Mouse (Mus musculus): ENCODE measurements at regions not wholly inside any gene's neighbourhood (a gene's known extent, or its start where the extent isn't known, plus 50 kb on each side); places are given as distances from the start of the nearest gene placed in this dataset.
"Not testable (repeated sequence)": the region's sequence is repeated elsewhere in the genome, so short reads cannot be mapped to it uniquely, and the experiment has no call there.

DNA sequence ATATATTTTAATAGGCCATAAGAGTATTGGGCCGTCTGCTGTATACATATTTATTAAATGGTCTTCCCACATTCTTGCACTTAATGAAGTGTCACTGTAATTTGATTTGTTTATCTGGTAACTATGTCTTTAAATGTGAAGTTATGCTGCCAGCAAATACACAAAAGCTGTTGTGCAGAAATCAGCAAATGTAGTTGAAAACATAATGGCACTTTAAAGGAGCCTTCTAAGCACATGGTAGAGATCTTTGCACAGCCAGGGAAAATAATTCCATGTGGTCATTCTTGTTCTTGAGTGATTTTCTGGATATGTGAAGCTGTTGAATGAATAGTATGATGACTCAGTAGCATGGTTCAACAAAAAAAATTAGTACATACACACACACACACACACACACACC, 164.4 kb upstream of the Meox2 start:
- no peak for DNase-seq

DNA sequence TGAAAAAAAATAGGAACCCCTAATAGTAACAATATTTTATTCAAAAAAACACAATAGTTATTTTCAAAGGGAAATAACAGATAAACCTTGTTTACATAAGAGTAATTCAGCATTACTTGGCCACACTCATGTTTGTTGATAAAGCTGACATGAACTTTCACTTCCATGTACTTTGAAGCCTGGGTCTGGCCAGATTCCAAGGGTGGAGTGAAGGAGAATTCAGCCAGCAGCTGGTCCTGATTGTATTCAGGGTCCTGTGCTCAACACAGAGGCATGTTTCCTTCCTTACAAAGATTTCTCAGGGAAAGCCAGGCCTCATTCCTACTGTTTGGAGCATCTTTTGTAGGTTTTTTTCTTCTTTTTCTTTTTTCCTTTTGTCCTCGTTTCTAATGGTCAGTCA, 162.4 kb upstream of the Meox2 start:
- no peak for DNase-seq

GRCm38 (mm10) chr12:36947902-36948301, 160.4 kb upstream of the Meox2 start:
- no peak for DNase-seq

- no peak for DNase-seq
Measured at GRCm38 (mm10) chr12:36949096-36949738, 159.1 kb upstream of the Meox2 start.

GRCm38 (mm10) chr12:36974432-36975094, 133.8 kb upstream of the Meox2 start:
- DNase-seq: no peak

DNA sequence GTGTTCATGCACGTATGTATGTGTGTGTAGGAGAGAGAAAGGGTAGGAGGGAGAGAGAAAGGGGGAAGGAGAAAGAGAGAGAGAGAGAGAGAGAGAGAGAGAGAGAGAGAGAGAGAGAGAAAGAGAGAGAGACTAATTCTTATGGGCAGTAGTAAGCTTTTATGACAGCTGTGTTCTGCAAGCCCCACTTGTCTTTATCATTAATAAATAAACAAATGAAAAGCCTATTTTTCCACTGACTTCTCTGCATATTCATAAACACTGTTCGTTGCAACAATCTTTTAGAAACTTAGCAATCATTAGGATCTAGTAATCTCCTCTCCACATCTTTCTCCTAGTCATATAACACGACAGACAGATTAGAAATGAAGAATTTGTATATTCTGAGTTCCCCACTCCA, 131.2 kb upstream of the Meox2 start:
- no peak for DNase-seq

DNA sequence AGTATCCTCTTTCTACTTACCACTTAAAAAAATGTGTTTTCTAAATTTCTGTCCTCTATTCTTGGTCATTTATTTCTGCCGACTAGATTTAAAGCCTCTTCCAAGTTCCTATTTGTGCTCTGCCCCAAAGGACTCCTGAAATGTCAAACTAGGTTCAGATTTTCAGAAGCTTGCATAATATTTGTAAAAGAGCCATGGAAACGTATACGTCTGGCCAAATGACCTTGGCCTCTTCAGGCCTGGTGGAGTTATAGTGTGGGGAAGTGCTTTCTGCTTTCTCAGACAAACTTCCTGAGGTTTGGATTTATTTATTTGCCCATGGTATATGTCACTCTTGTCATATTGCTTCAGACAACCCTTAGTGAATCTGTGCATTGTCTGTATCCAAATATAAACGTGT, 117.2 kb upstream of the Meox2 start:
- DNase-seq: no peak

DNA sequence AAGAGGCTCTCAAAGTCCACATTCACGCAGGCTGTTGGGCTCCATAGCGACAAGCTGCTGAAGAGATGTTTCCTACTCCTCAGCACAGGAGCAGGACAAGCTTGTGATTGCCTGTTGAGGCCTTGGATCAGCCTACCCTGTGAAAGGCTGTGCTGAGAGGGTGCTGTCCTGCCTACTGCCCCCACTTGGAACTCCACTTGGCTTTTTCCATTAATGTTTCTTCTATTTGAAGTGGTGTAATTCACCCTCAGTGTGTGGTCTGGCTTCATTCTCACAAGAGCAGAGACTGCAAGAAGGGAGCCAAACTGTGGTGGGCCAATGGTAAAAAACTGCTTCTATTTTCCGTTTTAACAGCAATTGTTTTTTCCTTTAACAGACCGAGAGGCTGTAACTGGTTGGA, 116.4 kb upstream of the Meox2 start:
- no peak for DNase-seq

DNA sequence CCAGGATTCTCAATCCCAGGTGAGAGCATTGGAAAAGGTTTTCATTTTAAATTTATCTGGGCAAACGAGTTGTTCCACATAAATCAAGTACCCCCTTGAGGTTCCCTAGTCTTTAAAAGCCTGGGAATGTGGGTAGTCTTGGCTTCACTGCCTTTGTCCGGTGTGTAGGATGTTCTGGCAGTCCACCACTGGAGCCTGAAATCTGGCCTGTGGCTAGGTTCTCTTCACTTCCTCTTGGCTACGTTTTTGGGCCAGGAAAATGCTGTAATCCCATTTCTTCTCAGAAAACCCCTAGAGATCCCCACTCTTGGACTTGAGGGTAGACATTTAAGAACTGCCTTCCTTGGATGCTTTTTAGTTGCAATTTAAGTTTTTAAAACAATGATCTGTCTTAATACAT, 106.9 kb upstream of the Meox2 start:
- no peak for DNase-seq

DNA sequence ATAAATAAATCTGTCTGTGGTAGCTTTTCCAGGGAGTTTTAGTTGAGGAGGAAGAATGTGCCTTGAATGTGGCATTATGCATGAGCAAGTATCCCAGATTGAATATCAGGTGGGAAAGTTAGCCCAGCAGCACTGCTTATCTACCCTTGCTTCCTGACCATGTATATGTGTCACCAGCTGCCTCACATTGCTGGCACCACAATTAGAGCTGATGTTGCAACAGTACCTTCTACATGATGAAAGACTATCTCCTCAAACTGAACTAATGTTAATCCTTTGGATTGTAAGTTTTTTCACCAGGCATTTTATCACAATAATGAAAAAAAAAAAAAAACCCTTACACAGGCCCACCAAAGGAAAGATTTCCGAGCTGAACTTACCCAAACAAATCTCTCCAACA, 103.1 kb upstream of the Meox2 start:
- DNase-seq: no peak

DNA sequence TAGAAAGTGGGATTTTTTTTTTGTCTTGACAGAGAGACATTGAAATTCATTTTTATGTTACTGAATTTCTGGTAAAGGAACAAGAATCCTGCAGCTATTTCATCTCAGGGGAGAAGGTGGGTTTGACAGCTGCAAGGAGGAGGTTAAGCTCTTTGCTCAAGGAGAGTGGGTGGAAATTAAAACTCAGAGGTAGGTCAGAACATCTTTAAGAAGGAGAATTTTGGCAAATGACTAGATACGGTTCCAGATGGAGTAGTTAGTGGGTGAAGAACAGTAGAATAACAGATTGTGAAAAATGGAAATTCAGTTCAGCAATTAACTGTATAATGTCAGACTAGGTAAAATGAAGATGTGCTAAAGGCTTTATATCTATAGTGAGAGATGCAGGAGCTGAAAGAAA, 98.0 kb upstream of the Meox2 start:
- DNase-seq: no peak

DNA sequence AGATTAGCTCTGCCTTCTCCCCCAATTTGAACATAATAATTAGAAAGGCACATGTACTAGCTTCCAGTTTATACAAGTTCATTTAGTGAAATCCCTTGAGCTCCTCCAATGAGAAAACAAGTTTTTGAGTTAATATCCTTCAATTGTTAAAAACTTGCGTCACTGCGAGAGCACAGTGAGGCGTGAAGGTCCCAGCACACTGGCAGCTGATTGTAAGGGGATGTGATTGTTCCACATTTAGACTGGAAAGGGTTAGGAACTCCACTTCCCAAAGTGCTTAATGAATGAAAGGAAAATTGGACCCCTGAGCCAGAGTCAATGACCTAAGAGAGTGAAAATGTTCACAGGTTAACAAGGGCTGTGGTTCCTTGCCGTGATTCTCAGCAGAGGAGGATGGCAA, 93.9 kb upstream of the Meox2 start:
- DNase-seq: no peak

- not testable (repeated sequence) for DNase-seq
Measured at GRCm38 (mm10) chr12:37014945-37015344, 93.4 kb upstream of the Meox2 start.

- no peak for DNase-seq
Measured at GRCm38 (mm10) chr12:37015474-37016248, 92.7 kb upstream of the Meox2 start.

DNA sequence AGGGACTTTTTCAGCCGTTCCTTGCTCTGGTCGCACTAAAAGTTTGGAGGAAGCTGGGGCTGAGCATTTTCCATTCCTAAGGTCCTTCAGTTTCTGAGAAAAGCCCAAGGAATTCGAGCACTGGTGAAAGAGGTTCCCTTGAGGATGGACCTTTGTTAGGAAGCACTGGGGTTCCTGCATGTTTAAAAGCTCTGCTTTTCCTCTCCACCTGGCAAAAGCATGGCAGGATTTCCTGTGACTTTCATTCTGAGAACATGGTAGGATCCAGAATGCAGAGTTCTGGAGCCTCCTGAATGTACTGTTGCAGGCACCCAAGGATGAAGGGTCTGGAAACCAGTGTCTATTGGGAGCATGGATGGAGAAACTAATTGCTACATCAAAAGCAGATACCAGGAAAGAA, 61.1 kb upstream of the Meox2 start:
- DNase-seq: no peak

- DNase-seq: no peak
Measured at GRCm38 (mm10) chr12:37050596-37050995, 57.7 kb upstream of the Meox2 start.

GRCm38 (mm10) chr12:37057411-37057810, 50.9 kb upstream of the Meox2 start:
- DNase-seq: no peak
